Mouse (Mus musculus) layer of hippocampus, adult 9-11 months (tissue): ENCODE data around the gene Lrrc36.
A peak's percentile ranks its signal among the peaks of the same experiment; 100 is the strongest.

Experiments
- DNase-seq: peaks from one replicate; pipeline ENCODE4 v3.0.0; 2022

The Lrrc36 gene

DNA sequence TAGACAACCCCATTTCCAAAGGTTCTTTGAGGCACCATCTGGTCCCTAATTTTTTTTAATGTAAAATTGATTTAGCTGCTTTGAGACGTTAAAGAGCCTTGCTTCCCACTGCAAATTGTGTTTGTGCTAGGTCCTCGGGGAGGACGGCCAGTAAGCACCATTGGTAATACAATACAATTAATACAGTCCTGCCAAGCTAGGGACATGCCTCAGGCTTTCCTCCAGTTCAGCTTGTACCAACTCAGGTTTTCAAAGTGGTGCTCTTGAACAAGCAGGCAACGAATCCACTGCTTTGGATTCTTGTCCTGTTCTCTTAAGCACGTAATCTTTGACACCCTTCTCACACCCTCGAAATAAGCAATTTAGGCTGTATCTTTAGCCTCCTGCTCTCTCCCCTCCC, 19.6 kb downstream of the Lrrc36 start:
- DNase-seq = no peak

GRCm38 (mm10) chr8:105433511-105433910, 20.1 kb downstream of the Lrrc36 start:
- DNase-seq = no peak

DNA sequence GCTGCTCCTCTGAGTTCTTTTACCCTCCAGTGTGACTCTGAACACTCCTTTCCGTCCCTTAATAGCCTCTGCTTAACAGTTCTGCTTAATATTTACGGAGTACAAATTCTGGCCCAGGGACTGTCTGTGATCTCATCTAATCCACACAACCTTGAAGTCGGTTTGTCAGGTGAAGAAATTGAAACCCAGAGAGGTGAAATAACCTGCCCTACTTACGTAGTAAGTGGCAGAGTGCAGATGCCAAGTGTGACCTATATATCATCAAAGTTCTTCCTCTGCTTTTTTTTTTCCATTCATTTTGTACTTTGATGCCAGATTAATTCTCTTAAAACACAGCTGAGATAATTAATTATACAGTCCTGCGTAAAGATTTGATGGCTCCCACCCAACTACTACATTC, 20.8 kb downstream of the Lrrc36 start:
- no peak for DNase-seq

DNA sequence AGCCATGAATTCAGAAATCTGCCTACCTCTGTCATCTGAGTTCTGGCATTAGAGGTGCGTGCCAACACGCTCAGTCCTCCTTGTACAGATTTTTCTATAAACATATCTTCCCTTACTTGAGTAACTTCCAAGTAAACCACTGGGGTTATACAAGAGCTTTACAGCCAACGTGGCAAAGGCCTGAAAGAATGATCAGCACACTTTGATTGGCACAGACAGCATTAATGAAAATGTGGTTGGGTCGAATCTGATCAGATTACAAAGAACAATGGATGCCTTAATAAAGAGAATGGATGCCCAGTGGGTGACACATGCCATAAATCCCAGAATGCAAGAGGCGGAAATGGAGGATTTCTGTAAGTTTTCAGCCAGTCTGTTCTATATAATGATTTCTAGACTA, 22.8 kb downstream of the Lrrc36 start:
- no peak for DNase-seq

DNA sequence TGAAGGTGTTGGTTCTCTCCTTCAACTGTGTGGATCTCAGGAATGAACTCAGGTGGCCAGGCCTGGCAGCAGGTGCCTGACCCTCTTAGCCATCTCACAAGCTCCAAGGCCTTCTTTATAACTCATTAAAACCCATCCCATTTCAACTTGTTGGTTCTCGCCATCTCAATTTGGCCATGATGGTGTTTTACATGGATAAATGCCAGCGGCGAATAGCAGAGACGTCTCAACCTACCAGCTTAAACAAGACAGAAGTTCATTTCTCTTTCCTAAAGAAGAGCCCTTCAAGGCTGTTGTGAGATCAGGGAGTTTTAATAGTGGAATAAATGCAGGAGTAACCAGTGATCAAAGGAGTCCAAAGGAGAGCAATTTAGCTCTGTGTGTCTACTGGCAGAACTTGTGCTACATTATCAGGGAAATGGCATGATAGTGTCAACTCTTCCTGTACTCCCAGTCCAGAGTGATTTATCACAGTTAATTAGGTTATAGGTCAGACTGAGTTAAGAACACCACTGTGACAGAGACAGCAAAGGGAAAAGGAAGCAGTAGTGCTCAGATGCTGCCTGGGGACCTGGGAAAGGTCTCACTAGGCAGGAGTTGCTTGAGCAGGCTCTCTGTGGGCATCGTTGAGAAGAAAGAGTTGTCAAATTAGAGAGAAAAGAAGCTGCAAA, 23.8 kb downstream of the Lrrc36 start:
- DNase-seq = no peak

DNA sequence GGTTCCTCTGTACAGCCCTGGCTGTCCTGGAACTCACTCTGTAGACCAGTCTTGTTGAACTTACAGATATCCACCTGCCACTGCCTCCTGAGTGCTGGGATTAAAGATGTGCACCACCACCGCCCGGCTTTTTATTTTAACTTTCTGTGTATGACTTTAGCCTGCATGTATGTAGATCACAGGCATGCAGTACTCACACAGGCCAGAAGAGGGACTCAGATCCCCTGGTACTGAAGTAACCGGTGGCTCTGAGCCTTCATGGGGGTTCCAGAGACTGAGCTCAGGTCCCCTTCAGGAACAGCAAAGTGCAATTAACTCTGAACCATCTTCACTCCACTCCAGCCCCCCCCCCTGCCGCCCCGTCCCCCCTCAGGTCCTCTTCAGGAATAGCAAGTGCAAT, 25.5 kb downstream of the Lrrc36 start:
- no peak for DNase-seq

DNA sequence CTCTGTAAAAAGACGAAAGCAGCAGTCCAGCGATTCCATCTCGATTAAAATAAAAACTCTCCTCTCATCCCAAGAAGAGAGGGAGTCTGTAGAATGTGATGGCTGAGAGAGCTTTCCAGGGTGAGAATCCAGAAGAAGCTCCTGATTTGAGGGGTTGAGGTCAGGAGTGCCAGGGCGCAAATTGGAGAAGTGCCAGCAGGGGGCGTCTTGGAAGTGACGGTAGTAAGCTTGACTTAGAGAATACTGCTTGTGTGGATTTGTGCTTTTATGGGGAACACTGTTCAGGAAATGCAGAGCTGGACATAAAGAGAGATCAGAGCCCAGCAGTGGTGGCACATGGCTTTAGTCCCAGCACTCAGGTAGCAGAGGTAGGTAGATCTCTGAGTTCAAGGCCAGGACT, 28.1 kb downstream of the Lrrc36 start:
- DNase-seq = no peak

GRCm38 (mm10) chr8:105442661-105443060, 29.3 kb downstream of the Lrrc36 start:
- no peak for DNase-seq

GRCm38 (mm10) chr8:105445296-105446126, 32.1 kb downstream of the Lrrc36 start:
- peak; percentile 65 for DNase-seq

- no peak for DNase-seq
These were observed 32.8 kb downstream of the Lrrc36 start for GRCm38 (mm10) chr8:105446127-105446552.

- no peak for DNase-seq
These were observed 34.8 kb downstream of the Lrrc36 start for GRCm38 (mm10) chr8:105448188-105448587.

DNA sequence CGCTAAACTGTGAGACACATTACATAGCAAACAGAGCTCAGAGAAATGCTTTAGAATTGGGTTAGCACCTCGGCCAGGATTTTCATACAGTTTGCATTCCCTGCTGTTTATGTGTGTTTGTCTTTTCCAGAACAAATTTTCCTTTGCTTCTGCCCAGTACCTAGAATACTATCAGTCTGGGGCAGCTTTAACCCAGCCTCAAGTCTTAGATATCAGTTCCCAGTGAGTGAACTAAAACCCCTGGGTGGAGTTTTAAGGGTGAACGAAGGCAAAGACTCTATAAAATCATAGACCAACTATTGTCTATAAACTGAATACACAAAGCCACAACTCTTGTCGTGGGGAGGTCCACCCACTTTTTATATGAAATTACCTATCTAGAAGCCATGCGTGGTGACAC, 35.2 kb downstream of the Lrrc36 start:
- DNase-seq = no peak

DNA sequence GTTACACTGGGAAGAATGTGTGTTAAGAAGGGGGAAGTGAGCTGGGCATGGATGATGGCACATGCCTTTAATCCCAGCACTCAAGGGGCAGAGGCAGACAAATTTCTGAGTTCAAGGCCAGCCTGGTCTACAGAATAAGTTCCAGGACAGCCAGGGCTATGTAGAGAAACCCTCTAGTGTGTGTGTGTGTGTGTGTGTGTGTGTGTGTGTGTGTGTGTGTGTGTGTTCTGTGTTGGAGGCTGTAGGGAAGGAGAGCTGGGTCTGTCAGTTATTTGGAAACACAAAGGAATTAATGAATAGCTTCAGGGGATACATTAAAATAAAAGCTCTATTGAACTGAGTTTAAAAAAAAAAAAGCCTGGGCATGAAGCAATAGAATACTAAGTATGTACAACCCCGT, 37.6 kb downstream of the Lrrc36 start:
- no peak for DNase-seq

- DNase-seq = no peak
These were observed 38.7 kb downstream of the Lrrc36 start for GRCm38 (mm10) chr8:105451903-105452603.

- DNase-seq = no peak
These were observed 39.9 kb downstream of the Lrrc36 start for GRCm38 (mm10) chr8:105453296-105453695.

DNA sequence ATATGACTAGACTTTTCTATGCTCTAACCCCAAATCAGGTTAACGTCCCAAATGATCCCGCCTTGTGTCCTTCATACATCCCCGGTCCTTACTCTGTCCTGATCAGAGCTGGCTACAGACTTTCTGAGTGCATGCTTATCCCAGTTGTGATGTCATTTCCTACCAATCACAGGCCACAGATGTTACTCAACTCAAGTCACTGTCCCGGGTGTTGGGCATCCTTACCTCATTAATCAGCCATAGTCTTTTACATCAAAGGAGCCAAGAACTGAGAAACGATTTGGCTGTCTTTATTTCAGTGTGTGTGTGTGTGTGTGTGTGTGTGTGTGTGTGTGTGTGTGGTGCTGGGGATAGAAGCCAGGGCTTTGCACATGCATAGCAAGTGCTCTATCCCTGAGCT, 40.7 kb downstream of the Lrrc36 start:
- no peak for DNase-seq

GRCm38 (mm10) chr8:105455218-105455617, 41.8 kb downstream of the Lrrc36 start:
- no peak for DNase-seq

DNA sequence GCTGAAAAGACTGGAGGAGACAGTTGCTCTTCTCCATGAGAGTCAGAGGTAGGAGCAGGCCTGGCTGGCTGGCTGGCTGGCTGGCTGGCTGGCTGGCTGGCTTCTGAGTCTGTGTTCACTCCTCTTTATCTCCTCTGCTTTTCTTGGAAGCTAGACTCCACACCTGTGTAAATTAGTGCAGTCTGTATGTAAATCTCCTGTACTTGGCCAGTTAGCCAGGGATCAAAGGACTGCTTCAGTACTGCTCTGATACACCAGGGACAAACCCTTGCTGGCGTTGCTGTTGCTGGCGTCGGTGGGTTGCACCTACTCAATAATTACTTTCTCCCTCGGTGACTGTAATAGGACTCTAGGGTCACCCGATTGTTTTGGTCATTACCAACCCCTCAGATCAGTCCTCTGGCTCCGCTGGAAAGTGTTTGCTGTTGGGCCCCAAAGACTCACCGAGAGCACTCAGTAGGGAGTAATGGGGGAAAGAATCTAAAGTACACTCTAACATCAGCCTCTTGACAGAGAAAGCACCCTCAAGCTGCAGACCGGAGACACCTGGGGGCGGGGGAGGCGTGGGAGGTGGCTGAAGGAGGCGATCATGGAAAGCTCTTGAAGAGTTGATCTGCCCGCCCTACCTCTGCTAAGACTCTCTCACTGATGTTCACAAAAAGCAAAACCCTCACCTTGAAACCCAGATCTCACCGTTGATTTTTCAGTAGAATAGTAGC, 47.9 kb downstream of the Lrrc36 start:
- DNase-seq = no peak

DNA sequence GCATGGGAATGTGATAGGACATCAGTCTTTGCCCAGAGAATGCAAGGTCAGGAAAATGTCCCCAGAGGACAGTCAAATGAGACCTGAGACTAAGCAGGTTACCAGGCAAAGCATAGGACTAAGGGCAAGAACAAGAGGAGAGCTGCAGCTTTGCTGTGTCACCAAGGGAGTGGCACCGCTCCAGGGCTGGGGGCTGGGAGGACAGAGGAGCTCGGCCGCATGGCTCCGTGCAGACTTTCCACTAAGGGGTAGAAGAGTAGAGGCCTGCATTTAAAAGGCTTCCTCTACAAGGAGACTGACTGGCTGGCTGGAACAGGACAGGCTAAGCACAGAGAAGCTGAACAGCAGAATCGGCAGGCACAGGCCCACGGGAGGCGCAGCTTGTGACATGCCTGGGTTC, 51.2 kb downstream of the Lrrc36 start:
- DNase-seq = no peak

DNA sequence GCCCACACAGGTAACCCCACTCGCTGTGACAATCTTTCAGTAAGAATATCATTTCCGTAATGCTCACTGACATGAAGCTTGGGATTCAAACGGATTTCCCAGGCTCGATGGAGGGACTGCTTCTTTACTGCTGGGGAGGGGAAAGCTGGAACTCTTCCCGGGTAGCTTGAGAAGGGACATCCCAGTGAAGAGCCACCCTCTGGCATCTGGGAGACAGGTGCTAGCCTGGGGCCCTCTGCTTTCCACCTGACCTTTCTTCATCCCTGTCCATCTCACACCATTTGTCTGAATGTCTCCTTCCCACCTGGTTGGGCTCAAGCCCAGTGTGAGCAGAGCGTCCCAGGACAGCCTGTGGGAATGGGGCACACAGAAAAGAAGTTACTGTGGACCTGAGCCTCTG, 52.9 kb downstream of the Lrrc36 start:
- DNase-seq = no peak

GRCm38 (mm10) chr8:105466700-105467291, 53.4 kb downstream of the Lrrc36 start:
- DNase-seq = peak; percentile 84

GRCm38 (mm10) chr8:105467396-105467985, 54.1 kb downstream of the Lrrc36 start:
- no peak for DNase-seq
